Mouse (Mus musculus): Measurements from ENCODE around the gene Tmem267. TPM values are rescaled to one million over a fixed set of nuclear protein-coding genes. Genes with fewer than 3 reads are reported as not detected.

The Tmem267 gene
- polyA plus RNA-seq, 1 experiment from 2014 or later: 1.3 TPM

DNA sequence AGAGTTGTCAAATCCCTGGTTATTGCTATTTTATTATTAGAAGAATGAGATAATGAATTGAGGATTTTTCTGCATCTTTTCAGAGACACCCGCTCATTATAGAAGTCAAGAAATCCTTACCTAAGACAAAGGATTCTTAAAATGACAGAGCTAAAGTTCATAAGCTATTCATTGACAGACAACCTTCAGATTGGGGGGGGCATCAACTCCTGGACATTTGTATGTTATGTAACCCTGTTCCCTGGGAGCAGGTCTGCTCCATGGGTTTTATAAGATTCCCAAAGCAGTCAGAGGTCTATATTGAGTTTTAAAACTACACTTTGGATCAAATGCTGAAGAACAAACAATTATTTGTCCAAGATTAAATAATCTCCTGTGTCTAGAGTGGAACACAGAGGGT is 158.7 kb downstream of the Tmem267 start:
- H3K4me2 ChIP-seq (ENCODE audit: low read depth, severe bottlenecking): no peak overlapping the region
- H3K9ac ChIP-seq (ENCODE audit: low read length): no peak overlapping the region
- no peaks in the 10 kb centered on the region for H3K36me3 ChIP-seq (ENCODE audit: control insufficient read depth, insufficient read depth, low read length)
- H3K4me3 ChIP-seq (ENCODE audit: low read depth, low read length): no peak overlapping the region
- no peaks in the 10 kb centered on the region for H3K27me3 ChIP-seq (ENCODE audit: control insufficient read depth, insufficient read depth, low read length)
- H3K4me1 ChIP-seq (ENCODE audit: control insufficient read depth, insufficient read depth, low read length): no peaks in the 10 kb centered on the region
- ATAC-seq (ENCODE audit: insufficient number of reproducible peaks, low FRiP score, low TSS enrichment, low read depth) (no peak), DNase-seq (ENCODE audit: low spot score) (no peak)
- H3K27ac ChIP-seq (replicated peaks; ENCODE audit: low read depth, low read length): no peak overlapping the region
- no peaks in the 10 kb centered on the region for H3K9me3 ChIP-seq (ENCODE audit: control insufficient read depth, low read length)
- 93% methylated on average over 1 of the region's 1 CpGs for WGBS

DNA sequence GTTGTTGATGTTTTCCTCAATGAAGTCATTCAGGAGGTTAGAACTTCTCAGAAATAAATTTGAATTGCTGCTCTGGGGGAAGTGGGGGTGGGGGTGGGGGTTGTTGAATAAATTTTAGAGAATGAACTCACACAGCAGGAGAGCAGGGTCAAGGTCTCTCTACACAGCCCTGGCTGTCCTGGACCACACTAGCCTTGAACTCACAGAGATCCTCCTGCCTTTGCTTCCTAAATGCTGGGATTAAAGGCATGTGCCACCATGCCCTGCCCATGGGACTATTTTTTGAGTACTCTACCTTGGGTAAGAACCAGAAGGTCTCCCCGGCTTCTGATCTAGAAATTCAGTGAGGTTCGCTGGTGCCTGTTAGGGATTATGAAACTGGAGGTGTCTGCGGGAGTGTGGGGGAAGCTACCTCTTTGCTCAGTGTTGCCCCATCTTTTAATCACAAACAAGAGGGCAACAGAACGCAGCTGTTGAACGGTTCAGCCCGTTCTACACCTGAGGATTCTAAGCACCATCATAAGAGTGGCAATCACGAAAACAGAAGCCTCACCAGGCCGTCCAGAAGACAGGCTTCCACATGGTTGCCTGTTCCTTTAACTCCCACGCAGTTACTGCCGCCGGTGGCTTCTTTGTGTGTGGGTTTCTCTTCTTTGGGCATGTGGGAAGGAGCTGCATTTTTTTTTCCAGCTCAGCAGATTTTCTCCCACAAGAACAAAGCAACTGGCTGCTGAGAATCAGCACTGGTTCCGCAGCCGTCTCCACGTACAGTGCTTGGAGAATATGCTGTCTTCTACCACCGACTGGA is 161.3 kb downstream of the Tmem267 start:
- H3K4me3 ChIP-seq (ENCODE audit: low read depth, low read length): no peak overlapping the region
- no peak for DNase-seq (ENCODE audit: low spot score)
- no peak overlapping the region for H3K9ac ChIP-seq (ENCODE audit: low read length)
- no peaks in the 10 kb centered on the region for H3K36me3 ChIP-seq (ENCODE audit: control insufficient read depth, insufficient read depth, low read length)
- no peaks in the 10 kb centered on the region for H3K4me1 ChIP-seq (ENCODE audit: control insufficient read depth, insufficient read depth, low read length)
- H3K27ac ChIP-seq (replicated peaks; ENCODE audit: low read depth, low read length): no peak overlapping the region
- no peaks in the 10 kb centered on the region for H3K27me3 ChIP-seq (ENCODE audit: control insufficient read depth, insufficient read depth, low read length)
- H3K4me2 ChIP-seq (ENCODE audit: low read depth, severe bottlenecking): no peak overlapping the region
- ATAC-seq (ENCODE audit: insufficient number of reproducible peaks, low FRiP score, low TSS enrichment, low read depth): no peak
- WGBS: 78% methylated on average over 15 of the region's 15 CpGs
- no peaks in the 10 kb centered on the region for H3K9me3 ChIP-seq (ENCODE audit: control insufficient read depth, low read length)

DNA sequence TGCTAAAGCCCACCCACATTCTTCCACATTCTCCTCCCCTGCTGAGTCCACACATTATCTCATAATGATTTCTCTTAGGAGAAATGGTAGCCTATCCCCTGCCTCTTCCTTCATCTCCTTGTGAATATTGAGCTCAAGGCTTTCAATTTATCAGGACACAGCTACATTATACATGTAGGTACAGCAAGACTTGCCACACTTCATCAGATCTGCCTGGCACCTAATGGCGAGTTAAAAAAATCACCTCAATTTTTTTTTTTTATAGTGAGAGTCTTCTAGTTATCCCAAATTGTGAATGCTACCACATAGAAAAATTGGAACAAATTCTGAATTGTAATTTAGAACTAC is 161.8 kb downstream of the Tmem267 start:
- Histone ChIP-seq H3K4me1 (ENCODE audit: control insufficient read depth, insufficient read depth, low read length) (no peaks in the 10 kb centered on the region), H3K4me2 (ENCODE audit: low read depth, severe bottlenecking) (no peak overlapping the region), H3K27ac (replicated peaks; ENCODE audit: low read depth, low read length) (no peak overlapping the region), H3K9me3 (ENCODE audit: control insufficient read depth, low read length) (no peaks in the 10 kb centered on the region), H3K4me3 (ENCODE audit: low read depth, low read length) (no peak overlapping the region), H3K36me3 (ENCODE audit: control insufficient read depth, insufficient read depth, low read length) (no peaks in the 10 kb centered on the region), H3K27me3 (ENCODE audit: control insufficient read depth, insufficient read depth, low read length) (no peaks in the 10 kb centered on the region), H3K9ac (ENCODE audit: low read length) (no peak overlapping the region)
- WGBS: 96% methylated on average over 1 of the region's 1 CpGs
- ATAC-seq (ENCODE audit: insufficient number of reproducible peaks, low FRiP score, low TSS enrichment, low read depth) (no peak), DNase-seq (ENCODE audit: low spot score) (no peak)

DNA sequence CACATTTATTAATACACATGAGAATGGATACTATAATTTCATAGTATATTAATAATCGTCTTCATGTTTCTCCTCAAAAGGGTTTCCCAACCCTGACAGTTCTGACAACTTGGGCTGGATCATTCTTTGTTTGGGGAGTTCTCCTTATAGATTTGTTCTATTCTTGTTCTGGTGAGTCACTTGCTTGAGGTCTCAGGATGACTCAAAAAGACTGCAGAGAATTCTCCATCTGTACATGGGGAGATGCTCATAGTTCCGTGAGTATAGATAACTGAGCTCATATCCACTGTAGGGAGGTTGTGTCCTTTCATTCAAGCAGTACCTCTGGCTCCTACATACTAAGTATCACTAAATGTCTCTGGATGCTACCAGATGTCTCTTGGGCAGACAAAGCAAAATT is 166.9 kb downstream of the Tmem267 start:
- Histone ChIP-seq H3K4me1 (ENCODE audit: control insufficient read depth, insufficient read depth, low read length) (no peaks in the 10 kb centered on the region), H3K9me3 (ENCODE audit: control insufficient read depth, low read length) (no peaks in the 10 kb centered on the region), H3K36me3 (ENCODE audit: control insufficient read depth, insufficient read depth, low read length) (no peaks in the 10 kb centered on the region), H3K27me3 (ENCODE audit: control insufficient read depth, insufficient read depth, low read length) (no peaks in the 10 kb centered on the region), H3K9ac (ENCODE audit: low read length) (no peak overlapping the region), H3K4me2 (ENCODE audit: low read depth, severe bottlenecking) (no peak overlapping the region), H3K27ac (replicated peaks; ENCODE audit: low read depth, low read length) (no peak overlapping the region), H3K4me3 (ENCODE audit: low read depth, low read length) (no peak overlapping the region)
- no peak for ATAC-seq (ENCODE audit: insufficient number of reproducible peaks, low FRiP score, low TSS enrichment, low read depth)
- DNase-seq (ENCODE audit: low spot score): no peak
- WGBS: 92% methylated on average over 2 of the region's 2 CpGs

DNA sequence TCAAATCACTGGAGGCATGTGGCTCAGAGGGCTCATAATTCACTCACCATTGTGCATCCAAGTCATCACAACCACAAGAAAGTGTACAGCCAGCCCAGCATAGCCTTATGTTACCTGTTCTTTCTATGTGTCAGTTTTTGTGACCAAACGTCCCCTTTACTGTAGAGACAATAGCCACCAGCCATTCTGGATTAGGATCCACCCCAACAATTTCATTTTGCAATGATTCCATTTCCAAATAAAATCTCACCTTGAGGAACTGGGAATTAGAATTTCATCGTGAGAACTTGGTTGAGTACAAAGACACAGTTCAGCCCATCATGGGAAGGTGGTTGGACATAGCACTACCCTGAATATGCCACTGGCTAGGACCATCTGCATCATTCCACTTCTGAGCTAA is 168.4 kb downstream of the Tmem267 start:
- Histone ChIP-seq H3K36me3 (ENCODE audit: control insufficient read depth, insufficient read depth, low read length) (no peaks in the 10 kb centered on the region), H3K9ac (ENCODE audit: low read length) (no peak overlapping the region), H3K4me1 (ENCODE audit: control insufficient read depth, insufficient read depth, low read length) (no peaks in the 10 kb centered on the region), H3K27ac (replicated peaks; ENCODE audit: low read depth, low read length) (no peak overlapping the region), H3K27me3 (ENCODE audit: control insufficient read depth, insufficient read depth, low read length) (no peaks in the 10 kb centered on the region), H3K4me2 (ENCODE audit: low read depth, severe bottlenecking) (no peak overlapping the region), H3K9me3 (ENCODE audit: control insufficient read depth, low read length) (no peaks in the 10 kb centered on the region), H3K4me3 (ENCODE audit: low read depth, low read length) (no peak overlapping the region)
- ATAC-seq (ENCODE audit: insufficient number of reproducible peaks, low FRiP score, low TSS enrichment, low read depth): no peak
- 87% methylated on average over 2 of the region's 2 CpGs for WGBS
- no peak for DNase-seq (ENCODE audit: low spot score)

DNA sequence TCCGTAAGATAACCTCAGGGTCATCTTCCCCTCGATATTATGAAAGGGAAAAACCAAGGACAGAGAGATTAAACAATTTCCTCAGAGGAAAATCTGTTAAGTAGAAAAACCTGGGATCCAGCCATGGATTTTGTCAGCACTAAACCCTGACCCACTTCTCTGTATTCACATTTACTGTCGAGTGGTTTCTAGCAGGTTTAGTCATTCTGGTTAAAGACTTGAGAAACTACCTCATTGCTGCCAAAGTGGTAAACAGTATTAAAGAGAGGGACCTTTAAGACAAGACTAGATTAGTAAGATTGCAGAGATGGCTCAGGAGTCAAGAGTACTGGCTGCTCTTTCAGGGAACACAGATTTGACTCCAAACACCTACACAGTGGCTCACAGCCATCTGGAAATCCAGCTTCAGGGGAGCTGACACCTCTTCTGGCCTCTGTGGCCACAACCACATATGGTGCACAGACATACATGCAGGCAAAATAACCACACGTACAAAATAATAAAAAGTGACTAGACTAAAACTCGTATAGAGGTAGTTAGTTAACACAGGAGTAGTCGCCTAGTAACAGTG is 169.1 kb downstream of the Tmem267 start:
- Histone ChIP-seq H3K27me3 (ENCODE audit: control insufficient read depth, insufficient read depth, low read length) (no peaks in the 10 kb centered on the region), H3K27ac (replicated peaks; ENCODE audit: low read depth, low read length) (no peak overlapping the region), H3K36me3 (ENCODE audit: control insufficient read depth, insufficient read depth, low read length) (no peaks in the 10 kb centered on the region), H3K9me3 (ENCODE audit: control insufficient read depth, low read length) (no peaks in the 10 kb centered on the region), H3K4me1 (ENCODE audit: control insufficient read depth, insufficient read depth, low read length) (no peaks in the 10 kb centered on the region), H3K4me2 (ENCODE audit: low read depth, severe bottlenecking) (no peak overlapping the region), H3K4me3 (ENCODE audit: low read depth, low read length) (no peak overlapping the region), H3K9ac (ENCODE audit: low read length) (no peak overlapping the region)
- WGBS: 73% methylated on average over 6 of the region's 6 CpGs
- DNase-seq (ENCODE audit: low spot score) (no peak), ATAC-seq (ENCODE audit: insufficient number of reproducible peaks, low FRiP score, low TSS enrichment, low read depth) (no peak)

Other genes with a start within 250 kb of the Tmem267 start
- 103 and 110 TPM in 2 replicates for gene Paip1, start 59.4 kb upstream of the Tmem267 start, polyA plus RNA-seq (2014; fragmentation: Nextera tagmentation; extraction: Ambion mirVana)
- 89.0 and 92.8 TPM in 2 replicates for gene 4833420G17Rik, start 25.3 kb upstream of the Tmem267 start, polyA plus RNA-seq (2014; fragmentation: Nextera tagmentation; extraction: Ambion mirVana)
- 0.84 and 1.4 TPM in 2 replicates for gene 3110070M22Rik, start 344 bp downstream of the Tmem267 start, polyA plus RNA-seq (2014; fragmentation: Nextera tagmentation; extraction: Ambion mirVana)
- 0.12 and 0.13 TPM in 2 replicates for gene Ccl28, start 135.8 kb downstream of the Tmem267 start, polyA plus RNA-seq (2014; fragmentation: Nextera tagmentation; extraction: Ambion mirVana)
- 212 and 221 TPM in 2 replicates for gene Hmgcs1, start 202.3 kb downstream of the Tmem267 start, polyA plus RNA-seq (2014; fragmentation: Nextera tagmentation; extraction: Ambion mirVana)

Measured in limb, embryonic 11.5 days (tissue).